Mouse (Mus musculus) embryonic fibroblast, embryonic 13.5 days (primary cell): ENCODE data around the gene Tcf20.

Source experiments
- CTCF ChIP-seq: IDR thresholded peaks from 2 replicates; pipeline ENCODE4 v1.5.1; 2011; ENCODE audit warnings: mild to moderate bottlenecking, control low read depth, low read length, moderate library complexity, borderline replicate concordance; ENCODE audit not compliant: insufficient read depth
- POLR2A ChIP-seq: IDR thresholded peaks from 2 replicates; pipeline ENCODE4 v1.6.1; 2011; ENCODE audit warnings: low read depth, mild to moderate bottlenecking, control low read depth, low read length, moderate library complexity

- no peak for TF ChIP-seq CTCF
- TF ChIP-seq POLR2A, result no peak
Observed at GRCm38 (mm10) chr15:82806969-82807763, 180.5 kb downstream of the Tcf20 start.
